Comparison of ENCODE assay signal across 20 mouse cellular contexts in the genomic region with DNA sequence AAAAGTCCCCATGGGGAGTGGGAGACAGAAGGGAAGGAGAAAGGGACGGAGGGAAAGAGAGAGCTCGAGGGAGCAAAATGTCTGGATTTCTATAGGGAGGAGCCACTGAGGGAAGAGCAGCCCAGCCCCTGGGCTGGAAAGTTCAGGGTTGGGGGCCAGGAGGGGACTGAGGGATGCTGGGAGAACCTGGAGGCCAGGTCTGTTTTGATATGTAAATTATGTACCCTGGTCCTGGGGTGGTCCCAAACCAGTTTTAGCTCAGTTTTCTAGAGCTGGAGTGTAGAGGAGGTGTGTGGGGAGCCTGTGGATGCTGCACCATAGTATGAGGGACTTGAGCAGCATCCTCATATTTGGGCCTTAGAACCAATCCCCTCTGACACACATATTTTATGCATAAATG. TPM values are rescaled to one million over a fixed set of nuclear protein-coding genes. Genes with fewer than 3 reads are reported as not detected.
DNase-seq lines count a peak whose midpoint lies in the region; ATAC-seq and TF ChIP-seq lines count a peak whose summit lies in the region.
"Had no signal": no experiment of that assay in that cellular context is flagged by ENCODE, and none has a peak within 500 bp of the region (broad histone marks: within the 10 kb centered on the region; RNA-seq: fewer than 3 reads in every experiment).

No protein-coding gene starts in this region.

- H3K36me3 ChIP-seq in hindbrain, embryonic 10.5 days = peaks cover 5% of the 10 kb centered on the region
- H3K36me3 ChIP-seq in hindbrain, embryonic 11.5 days (ENCODE audit: control insufficient read depth, insufficient read depth, low read length) = no peaks in the 10 kb centered on the region
- H3K36me3 ChIP-seq in ES-E14 (ENCODE audit: control insufficient read depth, insufficient read depth, low read length, poor library complexity, severe bottlenecking) = no peaks in the 10 kb centered on the region
- H3K36me3 ChIP-seq: hindbrain, embryonic 15.5 days; liver, embryonic 13.5 days had no signal

- 31% methylated on average over 2 of the region's 2 CpGs for whole genome bisulfite sequencing in hindbrain, embryonic 10.5 days
- 24% methylated on average over 2 of the region's 2 CpGs for WGBS in hindbrain, embryonic 11.5 days

- no peaks in the 10 kb centered on the region; the same call in 1 of the 2 replicates for H3K27me3 ChIP-seq in hindbrain, embryonic 10.5 days (ENCODE audit: insufficient read depth, poor library complexity, severe bottlenecking)
- H3K27me3 ChIP-seq in hindbrain, embryonic 11.5 days (ENCODE audit: control insufficient read depth, insufficient read depth, low read length) = no peaks in the 10 kb centered on the region
- H3K27me3 ChIP-seq: hindbrain, embryonic 15.5 days; limb, embryonic 12.5 days had no signal

- H3K4me1 ChIP-seq in hindbrain, embryonic 10.5 days (replicated peaks) = peaks cover 52% of the 10 kb centered on the region
- peaks cover 4% of the 10 kb centered on the region; the same call in 1 of the 2 replicates for H3K4me1 ChIP-seq in hindbrain, embryonic 11.5 days (replicated peaks; ENCODE audit: control insufficient read depth, insufficient read depth, low read length)
- peaks cover 2 to 8% of the 10 kb centered on the region in 2 experiments; a peak in 2 of 4 replicates for H3K4me1 ChIP-seq in ES-E14 (ENCODE audit: control insufficient read depth in 2 of 2, insufficient read depth in 2 of 2, low read length in 2 of 2, poor library complexity in 1 of 2)

- peak overlapping the region; percentile 26; the same call in 1 of the 2 replicates for H3K27ac ChIP-seq in hindbrain, embryonic 10.5 days
- H3K27ac ChIP-seq in hindbrain, embryonic 11.5 days (ENCODE audit: low read depth, low read length) = no peak overlapping the region
- H3K27ac ChIP-seq in ES-E14 (ENCODE audit: insufficient read depth, low read depth, low read length, poor library complexity, severe bottlenecking) = peak overlapping the region; percentile 55; the same call in 1 of the 2 replicates
- H3K27ac ChIP-seq: hindbrain, embryonic 15.5 days; limb, embryonic 12.5 days; liver, embryonic 13.5 days had no signal

- in situ Hi-C loops in ES-E14 (cut with MboI; ENCODE audit: low sequenced_read_pairs in 2 of 2, unreplicated experiment in 2 of 2) = no loop called here

- DNase-seq in hindbrain, embryonic 10.5 days (ENCODE audit: low spot score) = no peak
- DNase-seq in hindbrain, embryonic 11.5 days (ENCODE audit: low spot score) = no peak
- DNase-seq in right cerebral cortex, postnatal 10 days (ENCODE audit: low spot score in 2 of 2) = peak; percentile 14 to 19
- DNase-seq in right cerebral cortex, postnatal 25 days = no peak
- DNase-seq in ES-E14 (ENCODE audit: low read depth, low spot score) = no peak
- no peak for DNase-seq in left cerebral cortex, postnatal 25 days (ENCODE audit: low spot score in 2 of 2)
- no peak for DNase-seq in left cerebral cortex, adult 9 months (ENCODE audit: low spot score in 2 of 2)
- DNase-seq: adrenal gland, adult 2 months; cerebellum, adult 11-12 months; cerebellum, postnatal 10 days; gastrocnemius, postnatal 36 days; kidney, adult 2 months; kidney, postnatal 10 days; liver, embryonic 13.5 days; lung, adult 2 months; lung, postnatal 14 days; midbrain, embryonic 14.5 days had no signal

- H3K9ac ChIP-seq in hindbrain, embryonic 11.5 days (ENCODE audit: low read depth, low read length) = no peak overlapping the region
- H3K9ac ChIP-seq in ES-E14 (ENCODE audit: insufficient read depth, low read depth, low read length, poor library complexity, severe bottlenecking) = peak overlapping the region; percentile 47; the same call in 1 of the 2 replicates
- H3K9ac ChIP-seq: hindbrain, embryonic 15.5 days; limb, embryonic 12.5 days; liver, embryonic 13.5 days had no signal

- no peak overlapping the region for H3K4me3 ChIP-seq in hindbrain, embryonic 10.5 days
- H3K4me3 ChIP-seq in hindbrain, embryonic 11.5 days (ENCODE audit: low read depth, low read length) = no peak overlapping the region
- H3K4me3 ChIP-seq in ES-E14 (ENCODE audit: insufficient read depth in 1 of 2, low read depth in 1 of 2, low read length in 2 of 2, poor library complexity in 1 of 2, severe bottlenecking in 1 of 2) = peak overlapping the region; percentile 24 to 29; a peak in 3 of 4 replicates
- H3K4me3 ChIP-seq: hindbrain, embryonic 15.5 days; limb, embryonic 12.5 days; liver, embryonic 13.5 days had no signal

- no peaks in the 10 kb centered on the region for H3K9me3 ChIP-seq in hindbrain, embryonic 10.5 days
- no peaks in the 10 kb centered on the region for H3K9me3 ChIP-seq in hindbrain, embryonic 11.5 days (ENCODE audit: control insufficient read depth, low read length)
- no peaks in the 10 kb centered on the region for H3K9me3 ChIP-seq in ES-E14 (ENCODE audit: control insufficient read depth, insufficient read depth, low read depth, low read length)
- H3K9me3 ChIP-seq: hindbrain, embryonic 15.5 days; limb, embryonic 12.5 days; liver, embryonic 13.5 days had no signal

- no peak for ATAC-seq in hindbrain, embryonic 11.5 days (ENCODE audit: low FRiP score)

- H3K4me2 ChIP-seq in hindbrain, embryonic 11.5 days (replicated peaks; ENCODE audit: low read depth, low read length) = no peak overlapping the region
- H3K4me2 ChIP-seq: hindbrain, embryonic 15.5 days; limb, embryonic 12.5 days; liver, embryonic 13.5 days had no signal

- intact Hi-C loops in left cerebral cortex, postnatal 25 days (cut with DNase I) = loop anchor here (10.0 kb wide), 1 partner anchor 434 kb away; a partner anchor contains a TSS

TF ChIP-seq in ES-E14, 5 proteins besides CTCF, POLR2A, EP300 and RAD21:
- TF ChIP-seq HCFC1 (IDR thresholded peaks at IDR 0.05; ENCODE audit: borderline replicate concordance, insufficient read depth, low read length) (no peak), MAFK (IDR thresholded peaks at IDR 0.05; ENCODE audit: insufficient read depth, low read depth, low read length) (no peak), CHD2 (IDR thresholded peaks at IDR 0.05; ENCODE audit: low read depth, low read length) (no peak), ZC3H11A (IDR thresholded peaks at IDR 0.05; ENCODE audit: borderline replicate concordance, low read depth, low read length) (no peak), ZNF384 (IDR thresholded peaks at IDR 0.05; ENCODE audit: low read depth, low read length) (no peak)

RNA-seq across cellular contexts. Expression of a gene that starts 2.2 kb away (rescaled TPM):
- 78.4 and 100.0 TPM in 2 replicates for polyA plus RNA-seq in hindbrain, embryonic 10.5 days (2016; fragmentation: Nextera tagmentation; extraction: Ambion mirVana)
- polyA plus RNA-seq in hindbrain, embryonic 11.5 days (2014; fragmentation: Nextera tagmentation; extraction: Ambion mirVana) = 117 and 118 TPM in 2 replicates
- 42.4 and 57.3 TPM in 2 replicates for total RNA-seq in ES-E14 (2012; rRNA removed)
- total RNA-seq in left cerebral cortex, postnatal 25 days (2021) = 100 to 1,000 TPM; 111 to 112 TPM

RNA-seq across cellular contexts. Expression of a gene that starts 9.0 kb away (rescaled TPM):
- polyA plus RNA-seq in hindbrain, embryonic 10.5 days (2016; fragmentation: Nextera tagmentation; extraction: Ambion mirVana) = 1,503 and 2,739 TPM in 2 replicates
- 1,515 and 1,745 TPM in 2 replicates for polyA plus RNA-seq in hindbrain, embryonic 11.5 days (2014; fragmentation: Nextera tagmentation; extraction: Ambion mirVana)
- total RNA-seq in ES-E14 (2012; rRNA removed) = 7.0 and 117 TPM in 2 replicates
- total RNA-seq in left cerebral cortex, postnatal 25 days (2021) = 100 to 1,000 TPM; 234 to 293 TPM
- total RNA-seq: megakaryocyte progenitor cell, adult 5-6 weeks had no signal

Comparison
In these comparisons a context has a peak if more than half of its experiments do, and no peak if none do; other contexts are left out.
1. DNase-seq: peak in right cerebral cortex, postnatal 10 days (2 of 2); none in hindbrain, embryonic 10.5 days (single experiment), hindbrain, embryonic 11.5 days (single experiment), right cerebral cortex, postnatal 25 days (single experiment), ES-E14 (single experiment), left cerebral cortex, postnatal 25 days (0 of 2) and left cerebral cortex, adult 9 months (0 of 2).
2. H3K4me3 ChIP-seq: peak in ES-E14 (2 of 2); none in hindbrain, embryonic 10.5 days (single experiment) and hindbrain, embryonic 11.5 days (single experiment).